Mouse (Mus musculus) ES-Bruce4 (cell line): ENCODE measurements around the gene Paf1. TPM values are rescaled to one million over a fixed set of nuclear protein-coding genes. Genes with fewer than 3 reads are reported as not detected.

Experiments
- H3K27ac ChIP-seq: 2 replicates; pipeline ENCODE4 v1.5.1; 2012; ENCODE audit warnings: low read length, inconsistent platforms; ENCODE audit not compliant: insufficient read depth
- H3K27me3 ChIP-seq: 2 replicates; pipeline ENCODE4 v1.6.1; 2012; ENCODE audit warnings: mild to moderate bottlenecking, low read length, inconsistent platforms; ENCODE audit not compliant: control insufficient read depth, poor library complexity, insufficient read depth, severe bottlenecking
- H3K36me3 ChIP-seq: 2 replicates; pipeline ENCODE4 v1.6.1; 2012; ENCODE audit warnings: inconsistent platforms, mild to moderate bottlenecking, low read length, moderate library complexity; ENCODE audit not compliant: control insufficient read depth, poor library complexity, insufficient read depth, severe bottlenecking
- H3K4me1 ChIP-seq: one replicate; pipeline ENCODE4 v1.8.1; 2011; ENCODE audit warnings: low read length; ENCODE audit not compliant: control insufficient read depth, insufficient read depth
- H3K4me3 ChIP-seq: 2 replicates; pipeline ENCODE4 v1.5.1; 2011; ENCODE audit warnings: low read depth, mild to moderate bottlenecking, low read length
- H3K9ac ChIP-seq: 2 replicates; pipeline ENCODE4 v1.6.1; 2012; ENCODE audit warnings: low read depth, mild to moderate bottlenecking, inconsistent platforms; ENCODE audit not compliant: poor library complexity, severe bottlenecking
- H3K9me3 ChIP-seq: replicated peaks from 2 replicates; pipeline ENCODE4 v1.6.1; 2012; ENCODE audit warnings: mild to moderate bottlenecking, low read length, inconsistent platforms; ENCODE audit not compliant: control insufficient read depth, poor library complexity, insufficient read depth, severe bottlenecking
- CTCF ChIP-seq: IDR thresholded peaks from one replicate; pipeline ENCODE4 v1.8.1; 2011; ENCODE audit warnings: low read depth, low read length
- EP300 ChIP-seq: IDR thresholded peaks from 2 replicates; pipeline ENCODE4 v1.6.1; 2011; ENCODE audit warnings: low read depth, low read length; ENCODE audit not compliant: insufficient read depth
- POLR2A ChIP-seq: IDR thresholded peaks from one replicate; pipeline ENCODE4 v1.8.1; 2011; ENCODE audit warnings: low read length; ENCODE audit not compliant: insufficient read depth
- polyA plus RNA-seq: library from polyadenylated mRNA; stranded (reverse); fragments of >200 nt; gene quantifications from 2 replicates; pipeline ENCODE4 v1.2.4, GENCODE M21; 2011; ENCODE audit warnings: low read depth; ENCODE audit not compliant: missing spikeins, insufficient read depth, insufficient read length

The Paf1 gene
- polyA plus RNA-seq, 1 experiment, result 88.7 TPM

DNA sequence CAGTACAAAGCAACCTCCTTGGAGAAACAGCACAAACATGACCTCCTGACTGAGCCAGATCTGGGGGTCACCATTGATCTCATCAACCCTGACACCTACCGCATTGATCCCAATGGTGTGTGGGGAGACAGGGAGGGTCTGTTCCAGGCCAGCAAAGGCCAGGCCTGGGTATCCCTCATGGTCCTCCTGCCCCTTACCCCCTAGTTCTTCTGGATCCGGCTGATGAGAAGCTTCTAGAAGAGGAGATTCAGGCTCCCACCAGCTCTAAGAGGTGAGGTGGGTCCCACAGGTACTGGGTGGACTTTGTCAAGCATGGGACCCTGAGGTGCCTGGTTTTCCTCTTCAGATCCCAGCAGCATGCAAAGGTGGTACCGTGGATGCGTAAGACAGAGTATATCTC lies 2.7 kb downstream of the Paf1 start:
- TF ChIP-seq EP300, result no peak
- no peak for TF ChIP-seq POLR2A
- no peak for TF ChIP-seq CTCF
- no peaks in the 10 kb centered on the region for H3K27me3 ChIP-seq
- no peaks in the 10 kb centered on the region for H3K4me1 ChIP-seq
- peaks cover 37% of the 10 kb centered on the region for H3K36me3 ChIP-seq
- H3K4me3 ChIP-seq, result no peak overlapping the region
- H3K9ac ChIP-seq, result no peak overlapping the region
- H3K27ac ChIP-seq, result no peak overlapping the region
- no peaks in the 10 kb centered on the region for H3K9me3 ChIP-seq

DNA sequence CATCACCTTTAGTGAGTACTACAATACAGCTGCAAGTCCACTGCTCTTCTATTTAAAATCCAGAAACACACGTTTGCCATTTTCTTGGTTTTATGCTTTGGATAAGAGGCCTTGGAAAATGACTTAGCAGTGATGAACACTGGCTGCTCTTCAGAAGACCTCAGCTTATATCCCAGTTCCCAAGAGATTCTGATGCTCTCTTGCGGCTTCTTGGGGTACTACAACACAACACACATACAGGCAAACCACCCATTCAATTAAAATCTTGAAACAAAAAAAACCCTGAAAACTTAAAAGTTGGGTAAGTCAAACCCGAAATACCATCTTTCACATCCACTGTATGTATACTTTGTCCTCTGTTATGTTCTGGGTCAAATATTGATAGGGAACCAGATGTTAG lies 5.2 kb downstream of the Paf1 start:
- H3K9me3 ChIP-seq, result no peaks in the 10 kb centered on the region
- no peak overlapping the region for H3K4me3 ChIP-seq
- H3K36me3 ChIP-seq, result peaks cover 43% of the 10 kb centered on the region
- TF ChIP-seq EP300 (no peak), POLR2A (no peak), CTCF (no peak)
- no peak overlapping the region for H3K27ac ChIP-seq
- no peaks in the 10 kb centered on the region for H3K4me1 ChIP-seq
- H3K9ac ChIP-seq, result no peak overlapping the region
- no peaks in the 10 kb centered on the region for H3K27me3 ChIP-seq

GRCm38 (mm10) chr7:28398696-28399340 lies 6.1 kb downstream of the Paf1 start:
- Histone ChIP-seq H3K27ac (no peak overlapping the region), H3K4me3 (no peak overlapping the region), H3K27me3 (no peaks in the 10 kb centered on the region), H3K4me1 (no peaks in the 10 kb centered on the region), H3K36me3 (peaks cover 52% of the 10 kb centered on the region), H3K9ac (no peak overlapping the region), H3K9me3 (no peaks in the 10 kb centered on the region)
- TF ChIP-seq POLR2A, result no peak
- TF ChIP-seq EP300, result no peak
- TF ChIP-seq CTCF, result no peak

DNA sequence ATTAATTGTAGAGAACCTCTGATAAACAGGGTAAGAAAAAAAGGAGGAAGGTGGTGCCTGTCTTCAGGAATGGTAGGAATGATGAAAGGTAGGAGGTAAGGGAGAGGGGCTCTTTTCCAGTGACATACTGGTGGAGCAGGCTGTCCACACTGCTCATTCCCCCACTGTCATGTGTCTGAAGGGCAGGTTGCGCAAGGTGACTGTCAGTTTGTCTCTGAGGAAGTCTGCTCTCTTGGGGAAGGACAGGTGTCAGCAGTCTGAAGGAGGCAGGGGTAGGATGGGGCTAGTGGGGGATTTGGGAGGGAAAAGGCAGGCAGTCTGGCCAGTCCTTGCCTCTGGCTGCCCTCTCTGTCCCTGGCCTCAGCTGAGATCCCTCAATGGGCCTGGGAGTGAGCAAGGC lies 8.3 kb downstream of the Paf1 start:
- H3K36me3 ChIP-seq, result peaks cover 63% of the 10 kb centered on the region
- H3K27ac ChIP-seq, result no peak overlapping the region
- H3K9me3 ChIP-seq, result no peaks in the 10 kb centered on the region
- no peak overlapping the region for H3K9ac ChIP-seq
- no peak overlapping the region for H3K4me3 ChIP-seq
- TF ChIP-seq POLR2A (no peak), EP300 (no peak), CTCF (no peak)
- no peaks in the 10 kb centered on the region for H3K27me3 ChIP-seq
- H3K4me1 ChIP-seq, result no peaks in the 10 kb centered on the region

- TF ChIP-seq POLR2A (no peak), CTCF (no peak), EP300 (no peak)
- H3K27ac ChIP-seq, result no peak overlapping the region
- no peak overlapping the region for H3K9ac ChIP-seq
- no peaks in the 10 kb centered on the region for H3K27me3 ChIP-seq
- H3K9me3 ChIP-seq, result no peaks in the 10 kb centered on the region
- no peak overlapping the region for H3K4me3 ChIP-seq
- no peaks in the 10 kb centered on the region for H3K4me1 ChIP-seq
- peaks cover 58% of the 10 kb centered on the region for H3K36me3 ChIP-seq
These were observed 9.2 kb downstream of the Paf1 start for GRCm38 (mm10) chr7:28401942-28402341.

DNA sequence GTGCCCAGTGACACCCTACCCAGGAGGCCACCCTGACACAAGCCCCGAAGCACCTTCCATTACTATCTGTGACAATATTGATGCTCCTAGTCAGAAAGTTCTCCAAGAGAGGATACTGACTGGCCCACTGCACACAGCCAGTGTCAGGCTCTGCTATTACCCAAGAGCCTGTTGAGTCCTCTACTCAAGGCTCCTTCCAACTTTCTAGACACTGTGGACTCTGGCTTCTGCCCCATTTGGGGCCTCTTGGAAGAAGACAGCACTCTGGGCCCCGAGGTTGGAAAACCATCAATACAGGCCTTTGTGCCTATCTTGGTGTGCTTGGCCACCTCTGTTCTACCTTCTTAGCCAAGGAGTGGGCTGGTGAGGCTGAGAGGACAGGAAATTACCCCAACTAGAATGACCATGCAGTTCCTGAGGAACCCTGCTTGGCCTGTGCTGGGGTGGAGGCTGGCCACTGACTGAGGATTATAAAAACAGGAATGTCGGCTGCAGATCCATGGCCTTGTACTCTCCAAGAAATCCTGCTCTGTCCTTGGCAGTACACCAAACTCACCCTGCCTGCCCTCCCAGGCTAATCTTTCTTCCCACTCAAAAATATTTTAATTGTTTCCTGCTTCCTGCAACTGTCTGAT lies 18.2 kb downstream of the Paf1 start:
- no peaks in the 10 kb centered on the region for H3K9me3 ChIP-seq
- peaks cover 50% of the 10 kb centered on the region for H3K36me3 ChIP-seq
- no peaks in the 10 kb centered on the region for H3K27me3 ChIP-seq
- TF ChIP-seq CTCF (no peak), POLR2A (no peak), EP300 (no peak)
- no peaks in the 10 kb centered on the region for H3K4me1 ChIP-seq
- H3K4me3 ChIP-seq, result no peak overlapping the region
- H3K27ac ChIP-seq, result no peak overlapping the region
- no peak overlapping the region for H3K9ac ChIP-seq
